Comparison of ENCODE assay signal across 9 mouse cellular contexts in the genomic region with DNA sequence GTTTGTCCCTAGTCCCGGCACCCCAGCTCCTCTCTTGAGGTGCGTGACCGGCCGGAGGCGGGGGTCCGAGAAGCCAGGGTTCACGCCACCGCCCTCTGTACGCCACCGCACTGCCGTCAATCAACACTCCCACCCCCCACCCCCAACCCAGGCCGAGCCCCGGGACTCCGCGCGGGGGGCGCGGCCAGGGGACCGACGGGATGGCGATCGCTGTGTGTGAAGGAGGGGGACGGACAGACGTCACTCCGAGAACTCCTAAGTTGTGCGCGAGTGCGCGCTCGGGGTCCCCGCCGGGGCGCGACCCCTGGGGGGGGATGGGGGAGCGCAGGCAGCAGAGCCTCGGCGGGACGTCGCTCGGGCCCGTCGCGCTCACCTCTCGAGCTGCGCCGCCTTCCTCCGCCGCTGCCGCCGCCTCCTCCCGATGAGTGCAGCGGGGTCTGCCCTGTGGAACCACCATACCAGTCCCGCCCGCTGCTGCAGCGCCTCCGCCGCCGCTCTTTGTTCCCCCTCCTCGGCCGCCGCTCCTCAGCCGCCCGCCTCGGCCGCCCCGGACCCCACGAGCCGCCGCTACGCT. TPM values are rescaled to one million over a fixed set of nuclear protein-coding genes. Genes with fewer than 3 reads are reported as not detected.
DNase-seq lines count a peak whose midpoint lies in the region; ATAC-seq and TF ChIP-seq lines count a peak whose summit lies in the region.
"Had no signal": no experiment of that assay in that cellular context is flagged by ENCODE, and none has a peak within 500 bp of the region (broad histone marks: within the 10 kb centered on the region; RNA-seq: fewer than 3 reads in every experiment).

No protein-coding gene starts in this region.

- ATAC-seq in erythroblast, adult 5-6 weeks (replicated peaks; ENCODE audit: low FRiP score, poor library complexity, severe bottlenecking), result no peak
- peak; percentile 57 for ATAC-seq in limb, embryonic 15.5 days (ENCODE audit: insufficient number of reproducible peaks, low FRiP score, low TSS enrichment, low read depth)
- ATAC-seq in midbrain, embryonic 13.5 days, result peak; percentile 87

- H3K27me3 ChIP-seq in erythroblast, embryonic 14.5 days (ENCODE audit: control insufficient read depth), result no peaks in the 10 kb centered on the region
- H3K27me3 ChIP-seq in MEL (ENCODE audit: control insufficient read depth in 1 of 2, insufficient read depth in 2 of 2, low read length in 2 of 2), result no peaks in the 10 kb centered on the region
- no peaks in the 10 kb centered on the region for H3K27me3 ChIP-seq in limb, embryonic 15.5 days
- H3K27me3 ChIP-seq in midbrain, embryonic 13.5 days, result no peaks in the 10 kb centered on the region

- DNase-seq in MEL (ENCODE audit: low read depth, low spot score), result peak; percentile 67
- peak; percentile 62 for DNase-seq in embryo, embryonic 9.5 days (ENCODE audit: extremely low spot score)
- peak; percentile 46 to 55 for DNase-seq in heart, postnatal 10 days
- peak; percentile 55 to 69 for DNase-seq in thymus, adult 18-20 months

- no peak for TF ChIP-seq EP300 in MEL (IDR thresholded peaks at IDR 0.05; ENCODE audit: low read depth in 1 of 2, low read length in 2 of 2)

- peak overlapping the region; percentile 90 for H3K9ac ChIP-seq in MEL (ENCODE audit: control insufficient read depth, low read depth, low read length, poor library complexity, severe bottlenecking)
- peak overlapping the region; percentile 99 for H3K9ac ChIP-seq in limb, embryonic 15.5 days
- H3K9ac ChIP-seq in midbrain, embryonic 13.5 days (replicated peaks), result peak overlapping the region; percentile 96

- peak overlapping the region; percentile 88 for H3K4me3 ChIP-seq in erythroblast, embryonic 14.5 days (replicated peaks)
- H3K4me3 ChIP-seq in MEL (ENCODE audit: control insufficient read depth in 1 of 2, insufficient read depth in 1 of 2, low read depth in 2 of 2, low read length in 2 of 2), result peak overlapping the region; percentile 80 to 93
- H3K4me3 ChIP-seq in limb, embryonic 15.5 days, result peak overlapping the region; percentile 97
- H3K4me3 ChIP-seq in midbrain, embryonic 13.5 days (replicated peaks), result peak overlapping the region; percentile 97

- H3K4me1 ChIP-seq in erythroblast, embryonic 14.5 days (ENCODE audit: control insufficient read depth), result peaks cover 55% of the 10 kb centered on the region
- H3K4me1 ChIP-seq in MEL (ENCODE audit: control insufficient read depth in 1 of 2, insufficient read depth in 2 of 2, low read length in 2 of 2), result peaks cover 22 to 31% of the 10 kb centered on the region in 2 experiments
- peaks cover 25% of the 10 kb centered on the region for H3K4me1 ChIP-seq in limb, embryonic 15.5 days
- H3K4me1 ChIP-seq in midbrain, embryonic 13.5 days (replicated peaks), result peaks cover 47% of the 10 kb centered on the region

- H3K79me2 ChIP-seq in MEL (ENCODE audit: control insufficient read depth, insufficient read depth, low read length, poor library complexity), result peaks cover 41% of the 10 kb centered on the region

- peak overlapping the region; percentile 65 for H3K27ac ChIP-seq in MEL (ENCODE audit: control insufficient read depth, low read depth, low read length)
- peak overlapping the region; percentile 95 for H3K27ac ChIP-seq in limb, embryonic 15.5 days
- peak overlapping the region; percentile 96 for H3K27ac ChIP-seq in midbrain, embryonic 13.5 days

- no peaks in the 10 kb centered on the region for H3K9me3 ChIP-seq in erythroblast, embryonic 14.5 days (ENCODE audit: control insufficient read depth, low read length)
- no peaks in the 10 kb centered on the region for H3K9me3 ChIP-seq in MEL (replicated peaks; ENCODE audit: insufficient read depth, low read length)
- H3K9me3 ChIP-seq in limb, embryonic 15.5 days, result no peaks in the 10 kb centered on the region
- no peaks in the 10 kb centered on the region for H3K9me3 ChIP-seq in midbrain, embryonic 13.5 days

- intact Hi-C loops in heart, postnatal 10 days (cut with DNase I), result loop anchor here (5.0 kb wide), 1 partner anchor 55 kb away; no protein-coding TSS in a partner anchor

- H3K4me2 ChIP-seq in limb, embryonic 15.5 days, result peak overlapping the region; percentile 63
- peak overlapping the region; percentile 72 for H3K4me2 ChIP-seq in midbrain, embryonic 13.5 days (replicated peaks)

- peaks cover 40% of the 10 kb centered on the region for H3K36me3 ChIP-seq in erythroblast, embryonic 14.5 days (ENCODE audit: control insufficient read depth)
- peaks cover 8 to 50% of the 10 kb centered on the region in 2 experiments for H3K36me3 ChIP-seq in MEL (ENCODE audit: control insufficient read depth in 1 of 2, insufficient read depth in 2 of 2, low read length in 2 of 2)
- peaks cover 7% of the 10 kb centered on the region; the same call in 1 of the 2 replicates for H3K36me3 ChIP-seq in limb, embryonic 15.5 days
- H3K36me3 ChIP-seq in midbrain, embryonic 13.5 days, result peaks cover 7% of the 10 kb centered on the region; the same call in 1 of the 2 replicates

- no peak for TF ChIP-seq RAD21 in MEL (IDR thresholded peaks at IDR 0.05; ENCODE audit: low read depth, low read length)

- under 1% methylated on average over 46 of the region's 70 CpGs for WGBS in limb, embryonic 15.5 days
- under 1% methylated on average over 62 of the region's 70 CpGs for WGBS in midbrain, embryonic 13.5 days

- TF ChIP-seq CTCF in MEL (IDR thresholded peaks at IDR 0.05 in 2 of 3, conservative IDR thresholded peaks at IDR 0.05 in 1 of 3; ENCODE audit: control insufficient read depth in 1 of 3, insufficient read depth in 1 of 3, low read depth in 2 of 3, low read length in 3 of 3, poor library complexity in 1 of 3, severe bottlenecking in 1 of 3), result no peak

- TF ChIP-seq POLR2A in MEL (IDR thresholded peaks at IDR 0.05; ENCODE audit: control insufficient read depth in 1 of 2, insufficient read depth in 1 of 2, low read depth in 1 of 2, low read length in 2 of 2, poor library complexity in 1 of 2), result no peak

TF ChIP-seq in MEL, 35 proteins besides CTCF, POLR2A, EP300 and RAD21:
- no peak for TF ChIP-seq MYB (IDR thresholded peaks at IDR 0.05; ENCODE audit: low read depth, low read length)
- 0 out of 2 replicates have a peak, but pooled peaks have one; percentile 48 for TF ChIP-seq UBTF (IDR thresholded peaks at IDR 0.05; ENCODE audit: borderline replicate concordance, insufficient read depth, low read depth, low read length)
- TF ChIP-seq ZMIZ1 (IDR thresholded peaks at IDR 0.05; ENCODE audit: low read depth, low read length), result no peak
- no peak for TF ChIP-seq MAFK (IDR thresholded peaks at IDR 0.05; ENCODE audit: borderline replicate concordance, low read depth, low read length)

RNA-seq across cellular contexts. Expression of a gene that starts 0.5 kb away (rescaled TPM):
- 0.94 and 0.95 TPM in 2 replicates for polyA plus RNA-seq in erythroblast, embryonic 14.5 days (2012)
- 32.4 and 50.1 TPM in 2 replicates for total RNA-seq in erythroblast, adult 5-6 weeks (2015; ENCODE audit: low replicate concordance)
- 40.0 and 52.0 TPM in 2 replicates for total RNA-seq in erythroblast, adult 5-6 weeks (2017; ENCODE audit: low replicate concordance)
- 38.9 and 45.5 TPM in 2 replicates for total RNA-seq in MEL (2012; rRNA removed)
- polyA plus RNA-seq in MEL (2012; ENCODE audit: insufficient read depth in 1 of 2, insufficient read length in 2 of 2, low read depth in 1 of 2, low replicate concordance in 2 of 2, missing spikeins in 1 of 2), result 10 to 100 TPM; 49.3 to 58.3 TPM
- 10 to 100 TPM; 49.2 to 56.2 TPM for total RNA-seq in heart, postnatal 10 days (2021)
- polyA plus RNA-seq in limb, embryonic 15.5 days (2015; fragmentation: Nextera tagmentation; extraction: Ambion mirVana), result 40.1 and 47.9 TPM in 2 replicates
- polyA plus RNA-seq in midbrain, embryonic 13.5 days (2015; fragmentation: Nextera tagmentation; extraction: Ambion mirVana), result 65.6 and 65.8 TPM in 2 replicates

RNA-seq across cellular contexts. Expression of a gene that starts 48.7 kb away (rescaled TPM):
- polyA plus RNA-seq in erythroblast, embryonic 14.5 days (2012), result not detected in 2 replicates
- not detected in 2 replicates for total RNA-seq in erythroblast, adult 5-6 weeks (2015; ENCODE audit: low replicate concordance)
- not detected in 2 replicates for total RNA-seq in erythroblast, adult 5-6 weeks (2017; ENCODE audit: low replicate concordance)
- not detected in 2 replicates for total RNA-seq in MEL (2012; rRNA removed)
- polyA plus RNA-seq in MEL (2012; ENCODE audit: insufficient read depth in 1 of 2, insufficient read length in 2 of 2, low read depth in 1 of 2, low replicate concordance in 2 of 2, missing spikeins in 1 of 2), result not detected
- total RNA-seq in heart, postnatal 10 days (2021), result 10 to 100 TPM in 1 of 2 experiments, not detected in 1; 15.7 TPM
- not detected in 2 replicates for polyA plus RNA-seq in limb, embryonic 15.5 days (2015; fragmentation: Nextera tagmentation; extraction: Ambion mirVana)
- not detected in 2 replicates for polyA plus RNA-seq in midbrain, embryonic 13.5 days (2015; fragmentation: Nextera tagmentation; extraction: Ambion mirVana)
- total RNA-seq: left cerebral cortex, postnatal 10 days had no signal

Comparison
In these comparisons a context has a peak if more than half of its experiments do, and no peak if none do; other contexts are left out.
1. RNA of a gene that starts 0.5 kb away (polyA plus RNA-seq): 65.6 to 65.8 TPM in midbrain, embryonic 13.5 days, 49.3 to 58.3 TPM in MEL and 40.1 to 47.9 TPM in limb, embryonic 15.5 days; 0.94 to 0.95 TPM in erythroblast, embryonic 14.5 days; every median in the first group is over 10 times any median in the second.
2. Peak in every context shown above with its lines, with median percentiles within 50 percentile points of each other: H3K4me3 ChIP-seq, DNase-seq, H3K27ac ChIP-seq and H3K9ac ChIP-seq.